Mouse (Mus musculus) lung, adult 2 months (tissue): ENCODE results near the gene Eml5.

Experiments used
- CTCF ChIP-seq: fragments of 200-500 bp; IDR thresholded peaks from 2 replicates; pipeline ENCODE4 v1.5.1; 2011; ENCODE audit warnings: mild to moderate bottlenecking, low read length, control low read depth; ENCODE audit not compliant: insufficient read depth
- POLR2A ChIP-seq: fragments of 200-500 bp; IDR thresholded peaks from 2 replicates; pipeline ENCODE4 v1.6.1; 2011; ENCODE audit warnings: low read depth, mild to moderate bottlenecking, control low read depth, low read length, borderline replicate concordance; ENCODE audit errors: extremely low read depth

GRCm38 (mm10) chr12:98795731-98796318 is 105.5 kb downstream of the Eml5 start:
- no peak for TF ChIP-seq CTCF
- no peak for TF ChIP-seq POLR2A
